Mouse (Mus musculus) ES-CJ7 (cell line): Measurements from ENCODE around the gene Zfyve27.

Source experiments
- DNase-seq: peaks from one replicate; pipeline ENCODE4 v3.0.0; 2011; ENCODE audit warnings: low read depth, low spot score

Zfyve27 gene

GRCm38 (mm10) chr19:42163764-42164163 is at the start of gene Zfyve27:
Gene Zfyve27, plus strand, starts transcription at chr19:42163951.
- DNase-seq = no peak

GRCm38 (mm10) chr19:42115783-42116335 is 47.9 kb upstream of the Zfyve27 start:
- no peak for DNase-seq

- no peak for DNase-seq
Observed at GRCm38 (mm10) chr19:42118142-42118541, 45.6 kb upstream of the Zfyve27 start.

DNA sequence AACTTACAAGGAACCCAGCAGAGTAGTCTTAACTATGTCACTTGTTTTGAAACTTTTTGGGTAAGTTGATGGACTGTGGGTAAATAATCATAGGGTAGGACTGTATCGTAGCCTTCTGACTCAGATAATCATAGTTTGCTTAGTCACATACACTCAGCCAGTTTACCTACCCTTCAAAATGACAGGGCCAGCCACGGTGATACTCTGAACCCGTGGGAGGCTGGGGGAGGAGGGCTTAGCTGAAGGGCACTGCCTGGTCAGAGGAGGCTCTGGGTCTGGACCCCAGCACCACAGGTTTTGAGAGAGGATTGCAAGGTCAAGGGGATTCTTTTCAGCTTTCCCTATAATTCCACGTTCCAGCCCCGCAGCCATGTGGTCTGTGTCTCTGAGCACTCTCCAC is 45.2 kb upstream of the Zfyve27 start:
- no peak for DNase-seq

DNA sequence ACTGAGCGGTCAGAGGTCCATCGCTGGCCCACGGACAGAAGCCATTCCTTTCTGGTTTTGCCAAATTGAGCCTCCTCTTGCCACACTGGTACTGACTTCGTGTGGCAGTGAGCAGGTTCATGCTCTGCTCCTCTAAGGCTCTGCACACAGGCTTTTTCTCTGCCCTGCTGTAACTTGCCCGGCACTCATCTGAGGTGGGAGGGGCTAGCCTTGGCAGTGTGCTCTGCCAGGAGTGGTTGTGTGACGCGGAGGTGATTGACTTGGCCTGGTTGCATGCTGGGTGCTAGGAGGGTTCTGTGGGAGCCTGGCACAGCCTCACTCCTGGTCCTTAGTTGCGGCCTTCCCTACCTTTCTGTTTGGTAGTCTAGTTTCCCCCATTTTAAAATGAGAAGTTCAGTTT is 43.3 kb upstream of the Zfyve27 start:
- DNase-seq = no peak

DNA sequence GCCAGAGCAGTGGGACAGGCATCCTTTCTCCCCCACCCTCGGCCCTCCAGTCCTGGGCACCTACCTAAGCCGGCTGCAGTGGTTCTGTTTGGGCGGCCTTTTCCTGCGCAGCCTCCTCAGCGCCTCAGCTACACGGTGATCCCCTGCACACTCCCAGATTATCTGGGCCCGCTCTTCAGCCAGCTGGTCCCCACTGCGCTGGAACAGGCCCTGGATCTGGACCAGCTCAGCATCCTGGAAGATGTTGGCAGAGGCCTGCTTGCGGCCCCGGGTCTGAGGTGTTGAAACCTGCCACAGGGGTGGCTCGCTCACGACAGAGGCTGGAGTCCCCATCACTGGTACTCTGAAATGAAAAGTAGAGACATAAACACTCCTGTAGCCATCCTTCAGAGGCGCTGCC is 39.1 kb upstream of the Zfyve27 start:
- no peak for DNase-seq

- DNase-seq = no peak
Observed at GRCm38 (mm10) chr19:42125501-42126218, 38.1 kb upstream of the Zfyve27 start.

DNA sequence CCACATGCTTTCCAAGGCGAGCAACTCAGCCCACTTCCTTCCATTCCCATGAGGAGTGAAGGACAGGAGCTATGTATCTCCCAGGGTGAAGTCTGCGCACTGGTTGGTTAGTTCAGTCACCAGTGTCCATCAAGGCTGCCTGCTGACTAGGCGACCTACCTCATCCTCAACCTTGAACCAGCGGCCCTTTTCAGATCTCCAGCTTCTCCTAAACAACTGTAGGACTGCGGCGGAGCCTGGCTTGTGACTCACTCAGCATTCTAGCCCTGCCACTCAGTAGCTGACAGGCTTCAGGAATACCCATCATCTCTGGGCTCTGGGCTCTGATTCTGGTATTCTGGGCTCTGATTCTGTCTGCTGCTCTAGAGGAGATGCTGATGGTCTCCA is 37.5 kb upstream of the Zfyve27 start:
- DNase-seq = no peak

GRCm38 (mm10) chr19:42127024-42127423 is 36.7 kb upstream of the Zfyve27 start:
- DNase-seq = no peak

- DNase-seq = no peak
Observed at GRCm38 (mm10) chr19:42128052-42128740, 35.6 kb upstream of the Zfyve27 start.

GRCm38 (mm10) chr19:42128787-42129508 is 34.8 kb upstream of the Zfyve27 start, which contains the start of gene Avpi1:
Gene Avpi1, minus strand, starts transcription at chr19:42129059.
- peak; percentile 100 for DNase-seq

DNA sequence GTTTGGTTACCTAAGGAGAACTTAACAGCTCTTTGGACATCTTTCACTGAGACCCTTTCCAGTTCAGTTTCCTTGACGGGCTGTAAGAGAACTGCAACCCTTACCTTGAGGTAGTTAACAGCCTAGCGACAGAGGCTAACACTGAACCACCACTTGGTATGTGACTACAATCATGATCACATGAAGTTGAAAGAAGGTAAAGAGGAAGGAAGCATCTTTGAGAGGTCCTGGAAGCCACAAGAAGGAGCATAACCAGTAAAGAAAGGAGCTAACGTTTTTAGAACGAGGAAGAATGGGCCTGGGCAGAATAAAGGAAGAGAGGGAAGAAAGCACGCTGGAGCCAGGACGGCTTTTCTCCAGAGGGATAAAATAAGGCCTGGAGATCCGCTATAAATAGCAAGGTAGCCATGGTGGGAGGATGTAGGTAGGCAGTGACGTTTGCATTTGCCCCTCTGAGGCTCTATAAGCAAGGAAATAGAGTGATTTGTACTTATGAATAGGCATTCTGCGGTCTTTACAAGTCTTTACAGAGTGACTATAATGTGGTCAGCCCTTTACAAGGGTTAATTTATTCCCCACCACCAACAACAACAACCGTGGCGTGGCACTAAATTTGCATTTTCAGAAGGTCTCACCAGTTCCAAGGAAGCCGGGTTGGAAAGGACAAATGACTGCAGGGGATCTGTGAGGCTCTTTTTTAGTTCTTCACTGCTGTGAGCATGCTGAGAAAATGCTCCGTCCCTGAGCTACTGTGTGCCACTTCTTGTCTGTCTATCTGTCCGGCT is 34.0 kb upstream of the Zfyve27 start:
- peak; percentile 64 for DNase-seq

DNA sequence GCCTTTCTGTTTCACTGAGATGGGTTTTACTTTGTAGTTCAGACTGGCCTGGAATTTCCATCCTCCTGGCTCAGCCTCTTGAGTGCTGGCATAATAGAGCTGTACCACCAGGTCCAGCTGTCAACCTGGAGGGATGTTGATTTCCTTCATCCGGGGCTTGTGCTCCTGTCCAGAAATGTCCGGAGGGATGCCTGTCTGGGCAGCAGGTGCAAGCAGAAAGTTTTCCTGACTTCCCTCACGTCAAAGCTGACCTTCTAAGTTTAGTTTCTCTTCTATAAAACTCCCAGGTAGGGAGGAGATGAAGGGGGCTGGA is 33.5 kb upstream of the Zfyve27 start:
- no peak for DNase-seq

- DNase-seq = no peak
Observed at GRCm38 (mm10) chr19:42131101-42131500, 32.6 kb upstream of the Zfyve27 start.

DNA sequence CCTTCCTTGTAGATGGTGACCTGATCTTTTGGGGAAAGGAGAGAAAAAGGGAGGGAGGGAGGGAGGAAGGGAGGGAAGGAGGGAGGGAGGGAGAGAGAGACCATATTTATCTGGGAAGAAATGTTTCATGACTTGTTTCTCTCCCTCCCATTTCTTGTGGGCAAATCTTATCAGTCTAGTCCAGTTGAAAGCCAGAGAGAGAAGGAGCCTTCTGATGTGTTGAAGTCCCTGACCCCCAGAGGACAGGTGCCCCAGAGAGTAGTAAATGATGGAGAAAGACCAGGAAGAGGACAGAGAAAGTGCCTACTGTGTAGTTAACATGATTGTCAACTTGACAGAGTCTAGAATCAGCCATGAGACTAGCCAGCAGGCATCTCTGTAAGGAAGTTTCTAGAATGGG is 28.7 kb upstream of the Zfyve27 start:
- DNase-seq = no peak

DNA sequence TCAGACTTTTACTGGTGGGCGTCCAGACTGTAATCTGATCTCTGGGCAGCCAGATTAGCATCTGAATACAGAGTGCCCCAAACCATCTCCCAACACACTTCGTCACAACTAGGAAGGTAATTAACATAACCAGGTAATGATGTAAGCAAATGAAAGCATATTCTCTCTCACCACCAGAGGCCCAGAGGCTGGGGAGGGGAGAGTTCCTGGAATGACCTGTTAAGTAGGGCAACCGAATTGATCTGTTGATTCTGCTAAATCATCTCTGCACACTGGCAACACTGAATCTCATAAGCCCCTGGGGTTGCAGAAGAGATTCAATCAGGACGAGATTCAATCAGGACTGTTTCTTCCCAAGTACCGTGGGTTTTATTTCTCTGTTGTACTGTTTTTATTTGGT is 27.6 kb upstream of the Zfyve27 start:
- DNase-seq = peak; percentile 97

DNA sequence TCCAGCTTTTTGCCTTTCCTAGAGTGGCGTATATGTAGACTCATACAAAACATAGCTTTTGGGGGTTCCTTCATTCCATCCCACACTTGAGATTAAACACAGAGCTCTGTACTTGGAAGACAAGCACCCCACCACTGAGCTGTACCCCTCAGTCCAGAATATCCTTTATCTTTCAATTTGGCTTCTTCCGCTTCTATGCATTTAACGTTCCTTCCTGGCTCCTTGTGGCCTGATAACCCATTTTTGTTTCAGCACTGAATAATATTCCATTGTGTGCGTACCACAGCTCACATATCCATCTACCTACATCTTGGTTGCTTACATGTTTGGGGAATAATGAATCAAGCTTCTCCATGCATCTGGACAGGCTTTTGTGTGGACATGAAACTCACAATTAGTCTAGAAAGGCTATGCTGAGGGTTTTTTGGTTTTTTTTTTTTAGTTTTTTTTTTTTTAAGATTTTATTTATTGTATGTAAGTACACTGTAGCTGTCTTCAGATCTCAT is 26.5 kb upstream of the Zfyve27 start:
- no peak for DNase-seq

- no peak for DNase-seq
Observed at GRCm38 (mm10) chr19:42138517-42139285, 25.1 kb upstream of the Zfyve27 start.

DNA sequence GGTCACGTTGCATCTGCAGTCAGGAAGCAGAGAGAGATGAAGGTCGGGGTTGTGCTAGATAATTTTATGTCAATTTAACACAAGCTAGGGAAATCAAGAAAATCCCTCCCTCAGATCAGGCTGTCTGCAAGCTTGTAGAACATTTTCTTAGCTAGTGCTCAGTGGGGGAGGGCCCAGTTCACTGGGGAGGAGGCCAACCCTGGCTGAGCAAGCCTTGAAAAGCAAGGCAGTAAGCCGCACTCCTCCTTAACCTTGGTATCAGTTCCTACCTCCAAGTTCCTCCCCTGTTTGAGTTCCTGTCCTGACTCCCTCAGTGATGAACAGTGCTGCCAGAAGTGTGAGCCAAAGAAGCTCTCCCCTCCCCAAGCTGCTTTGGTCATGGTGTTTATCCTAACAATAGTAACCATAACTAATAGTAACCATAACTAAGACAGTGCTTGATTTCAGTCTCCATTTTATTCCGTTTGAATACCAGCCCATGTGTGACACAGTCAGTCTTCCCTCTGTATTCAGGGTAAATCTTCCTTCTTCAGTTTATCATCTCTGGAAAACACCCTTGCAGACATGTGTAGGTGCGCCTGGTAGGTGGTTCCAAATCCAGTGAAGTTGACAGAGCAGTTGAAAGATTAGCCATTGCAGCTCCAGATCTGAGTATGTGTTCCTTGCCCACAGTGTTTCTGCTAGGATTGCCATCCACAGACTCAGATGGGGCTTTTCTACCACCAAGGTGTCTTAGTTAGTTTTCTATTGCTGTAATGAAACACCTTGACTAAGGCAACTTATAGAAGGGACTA is 23.8 kb upstream of the Zfyve27 start:
- no peak for DNase-seq

DNA sequence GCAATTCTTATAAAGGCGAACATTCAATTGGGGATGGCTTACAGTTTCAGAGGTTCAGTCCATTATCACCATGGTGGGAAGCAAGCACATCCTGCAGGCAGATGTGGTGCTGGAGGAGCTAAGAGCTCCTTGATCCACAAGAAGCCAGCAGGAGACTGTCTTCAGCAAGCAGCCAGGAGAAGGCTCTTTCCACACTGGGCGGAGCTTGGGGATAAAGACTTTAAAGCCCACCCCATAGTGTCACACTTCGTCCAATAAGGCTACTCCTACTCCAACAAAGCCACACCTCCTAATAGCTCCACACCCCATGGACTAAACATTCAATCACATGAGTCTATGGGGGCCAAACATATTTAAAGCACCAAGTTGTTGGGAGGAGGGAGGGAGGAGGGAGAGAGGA is 21.8 kb upstream of the Zfyve27 start:
- DNase-seq = peak; percentile 84
